Mouse (Mus musculus) layer of hippocampus, postnatal 25 days (tissue): ENCODE measurements around the gene As3mt. TPM values are rescaled to one million over a fixed set of nuclear protein-coding genes. Genes with fewer than 3 reads are reported as not detected.
"Not testable (repeated sequence)": the region's sequence is repeated elsewhere in the genome, so short reads cannot be mapped to it uniquely, and the experiment has no call there.

Experiments used
- DNase-seq, 2 experiments: peaks; one replicate each; pipeline ENCODE4 v3.0.0; 2022; ENCODE audit warnings: mixed read lengths in 2 of 2, low spot score in 1 of 2; ENCODE audit errors: extremely low spot score in 1 of 2
- total RNA-seq, 2 experiments: library from RNA; stranded (reverse); gene quantifications; 2 replicates each; pipeline ENCODE4 v1.2.3; 2021

The As3mt gene
- total RNA-seq, 2 experiments from 2014 or later, result 22.0 to 23.8 TPM

DNA sequence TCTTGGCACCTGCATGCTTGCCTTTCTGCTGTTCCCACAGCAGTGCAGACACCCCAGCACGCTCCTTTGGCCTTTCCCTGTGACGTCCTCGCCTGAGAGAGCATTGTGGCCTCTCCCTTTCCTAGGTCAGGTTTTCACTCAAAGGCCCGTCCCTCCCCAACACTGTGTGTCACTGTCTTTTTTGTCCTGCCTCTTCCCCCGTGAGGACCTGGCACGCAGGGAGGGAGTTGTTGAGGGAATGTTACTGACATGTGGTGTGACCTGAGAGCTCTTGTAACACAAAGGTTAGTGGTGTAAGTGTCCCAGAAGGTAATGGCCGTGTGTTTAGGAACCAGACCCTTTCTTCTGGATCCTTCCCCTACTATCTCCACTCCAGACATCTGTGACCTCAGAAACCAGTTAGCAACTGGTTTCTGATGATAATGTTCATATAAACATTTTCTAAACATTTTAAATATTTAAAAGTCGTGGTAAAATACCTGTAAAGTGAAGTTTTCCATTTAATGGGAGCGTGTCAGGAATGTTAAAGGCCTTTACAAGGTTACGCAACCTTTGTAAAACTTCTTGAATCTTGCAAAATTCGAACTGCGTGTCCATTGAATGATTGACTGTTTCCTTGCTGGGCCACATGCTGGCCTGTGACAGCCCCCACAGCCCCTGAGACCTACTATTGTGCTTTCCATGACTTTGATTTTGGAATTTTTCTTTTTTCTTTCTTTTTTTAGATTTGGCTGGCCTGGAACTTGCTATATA, 70.8 kb downstream of the As3mt start:
- DNase-seq, result no peak

GRCm38 (mm10) chr19:46779130-46779529, 71.9 kb downstream of the As3mt start:
- DNase-seq, result not testable (repeated sequence)

DNA sequence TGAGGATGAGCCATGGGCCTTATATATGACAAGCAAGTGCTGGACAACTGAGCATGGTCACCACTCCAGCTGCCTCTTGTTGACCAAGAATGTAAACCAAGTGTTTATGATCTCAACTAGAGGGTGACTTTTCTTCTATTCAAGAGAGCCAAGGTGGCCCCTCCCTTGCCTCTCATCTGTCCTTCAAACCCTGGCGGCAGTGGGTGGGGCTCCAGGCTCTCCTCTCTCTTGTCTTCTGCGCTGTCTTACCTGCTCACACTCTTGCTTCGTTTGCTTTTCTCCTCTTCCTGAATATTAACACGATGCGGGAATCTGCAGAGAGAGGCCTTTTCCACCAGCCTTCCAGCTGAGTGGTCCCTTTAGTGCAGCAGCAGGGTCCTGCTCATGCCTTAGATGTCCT, 76.8 kb downstream of the As3mt start:
- DNase-seq, result no peak

GRCm38 (mm10) chr19:46784502-46784901, 77.2 kb downstream of the As3mt start:
- no peak for DNase-seq

DNA sequence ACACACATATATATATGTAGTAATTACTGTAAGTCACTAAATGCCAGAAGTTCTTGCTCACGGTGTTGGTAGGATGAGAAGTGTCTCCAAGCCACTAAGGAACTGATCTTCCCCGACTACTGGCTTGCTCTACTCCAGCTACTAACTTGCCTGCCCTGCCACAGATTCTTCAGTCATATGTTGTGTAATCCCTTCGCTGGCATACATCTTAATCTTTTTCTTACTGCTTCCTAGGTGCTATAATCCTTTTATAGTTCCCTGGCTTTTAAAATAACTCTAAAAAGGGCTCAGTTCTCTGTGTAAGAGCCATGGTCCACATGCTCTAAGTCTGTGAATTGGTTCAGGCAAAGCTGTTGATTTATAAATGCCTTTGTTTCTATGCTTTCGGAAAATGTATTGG, 78.4 kb downstream of the As3mt start:
- DNase-seq, result no peak

- no peak for DNase-seq
These were observed 82.5 kb downstream of the As3mt start for GRCm38 (mm10) chr19:46789782-46790181.

Other genes with a start within 250 kb of the As3mt start
- 100 to 1,000 TPM; 105 to 109 TPM for gene Trim8, start 205.8 kb upstream of the As3mt start, total RNA-seq
- gene Arl3, start 134.3 kb upstream of the As3mt start, total RNA-seq, result 100 to 1,000 TPM; 123 to 127 TPM
- 1 to 10 TPM; 4.4 to 6.3 TPM for gene Sfxn2, start 134.1 kb upstream of the As3mt start, total RNA-seq
- gene Wbp1l, start 108.4 kb upstream of the As3mt start, total RNA-seq, result 10 to 100 TPM; 37.8 to 37.9 TPM
- gene Cyp17a1, start 34.3 kb upstream of the As3mt start, total RNA-seq, result not detected
- 10 to 100 TPM; 20.2 to 20.6 TPM for gene Borcs7, start 17.6 kb upstream of the As3mt start, total RNA-seq
- gene Cnnm2, start 54.1 kb downstream of the As3mt start, total RNA-seq, result 10 to 100 TPM; 36.5 TPM